ENCODE assay signal across 8 mouse cellular contexts in the genomic region with DNA sequence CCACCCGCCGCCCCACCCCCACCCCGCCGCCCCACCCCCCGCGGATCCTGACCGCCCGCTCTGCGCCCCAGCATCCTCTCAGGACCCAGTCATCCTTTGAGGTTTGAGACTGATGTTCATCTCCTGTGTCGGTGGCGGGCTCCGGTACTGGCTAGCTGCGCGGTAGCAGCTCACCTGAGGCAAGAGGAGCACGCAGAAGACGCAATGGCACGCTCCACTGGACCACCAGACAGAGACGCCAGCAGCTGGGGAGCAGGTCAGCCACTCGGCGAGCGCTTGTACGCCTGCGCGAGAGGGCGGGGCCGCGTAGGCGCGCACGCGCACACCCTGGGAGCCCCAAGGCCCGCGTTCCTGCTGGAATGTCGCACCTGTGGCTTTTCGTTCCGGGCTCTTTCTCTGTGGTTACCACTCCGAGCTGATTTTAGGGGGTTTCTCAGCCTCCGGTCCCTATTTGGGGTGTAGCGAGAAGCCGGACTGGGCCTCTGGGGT. TPM values are rescaled to one million over a fixed set of nuclear protein-coding genes. Genes with fewer than 3 reads are reported as not detected.
DNase-seq lines count a peak whose midpoint lies in the region; TF ChIP-seq lines count a peak whose summit lies in the region.

A gene (plus strand): TSS at position 305 of the 489 bp plus-strand sequence.

- no peak for TF ChIP-seq CTCF in gastrocnemius, adult 2 months (IDR thresholded peaks at IDR 0.05)

- peak within 1 kb of the TSS; percentile 95 for H3K27ac ChIP-seq in gastrocnemius, adult 2 months

- H3K36me3 ChIP-seq in megakaryocyte, embryonic 14.5 days (replicated peaks; ENCODE audit: low read length), result peaks cover 31% of the 10 kb centered on the region

- H3K9me3 ChIP-seq in megakaryocyte, embryonic 14.5 days, result no peaks in the 10 kb centered on the region

- peaks cover 31% of the 10 kb centered on the region for H3K4me1 ChIP-seq in megakaryocyte, embryonic 14.5 days

- DNase-seq in WW6 (ENCODE audit: low read depth, low spot score), result peak; percentile 94
- peak; percentile 85 to 91 for DNase-seq in cerebellum, postnatal 4 days (ENCODE audit: low spot score in 2 of 2)
- DNase-seq in gastrocnemius, adult 2 months, result peak; percentile 94
- DNase-seq in hindlimb bud, embryonic 11.5 days (ENCODE audit: extremely low spot score, low read depth, low spot score), result peak; percentile 78
- DNase-seq in left cerebral cortex, adult 8-10 months (ENCODE audit: low spot score in 2 of 2), result peak; percentile 88 to 91
- peak; percentile 96 for DNase-seq in right cerebral cortex, postnatal 10 days (ENCODE audit: low spot score in 2 of 2)
- peak; percentile 93 for DNase-seq in urinary bladder, postnatal 25 days (ENCODE audit: low spot score)

- intact Hi-C loops in gastrocnemius, adult 2 months (cut with DNase I), result loop anchor here (1.0 kb wide), 1 partner anchor 12 kb away; no protein-coding TSS in a partner anchor

- peak within 1 kb of the TSS; percentile 98 for H3K4me3 ChIP-seq in gastrocnemius, adult 2 months
- H3K4me3 ChIP-seq in megakaryocyte, embryonic 14.5 days (replicated peaks), result peak within 1 kb of the TSS; percentile 99

- H3K27me3 ChIP-seq in megakaryocyte, embryonic 14.5 days (replicated peaks), result peaks cover 9% of the 10 kb centered on the region

RNA-seq across cellular contexts. Expression of the gene that starts here (rescaled TPM):
- total RNA-seq in gastrocnemius, adult 2 months (2021), result 10 to 100 TPM in 1 of 2 experiments, 1 to 10 TPM in 1; 7.2 to 10.2 TPM
- 10 to 100 TPM; 26.0 to 29.1 (median 26.6) TPM for total RNA-seq in left cerebral cortex, adult 8-10 months (2022)
- 2.6 and 3.6 TPM in 2 replicates for polyA plus RNA-seq in megakaryocyte, embryonic 14.5 days (2012; ENCODE audit: insufficient read depth, low replicate concordance)

Comparison
In these comparisons a context has a peak if more than half of its experiments do, and no peak if none do; other contexts are left out.
1. Peak in every context shown above with its lines: DNase-seq, H3K4me3 ChIP-seq and H3K27ac ChIP-seq.